Mouse (Mus musculus) urinary bladder, adult 2 months (tissue): ENCODE data around the gene Ptcra. TPM values are rescaled to one million over a fixed set of nuclear protein-coding genes. Genes with fewer than 3 reads are reported as not detected.
A peak's percentile ranks its signal among the peaks of the same experiment; 100 is the strongest.
"Not testable (repeated sequence)": the region's sequence is repeated elsewhere in the genome, so short reads cannot be mapped to it uniquely, and the experiment has no call there.

Experiments used
- DNase-seq: peaks from one replicate; pipeline ENCODE4 v3.0.0; 2022; ENCODE audit warnings: low spot score
- polyA plus RNA-seq: library from polyadenylated mRNA; depleted of rRNA; stranded (reverse); fragments of >200 nt; gene quantifications from 2 replicates; pipeline ENCODE4 v1.2.3, GENCODE M21; 2012

Gene Ptcra
- polyA plus RNA-seq, 1 experiment: 0.06 TPM

- no peak for DNase-seq
Measured at GRCm38 (mm10) chr17:46771616-46772015, 8.1 kb upstream of the Ptcra start.

GRCm38 (mm10) chr17:46771025-46771424, 7.5 kb upstream of the Ptcra start:
- no peak for DNase-seq

- DNase-seq: no peak
Measured at GRCm38 (mm10) chr17:46770546-46770945, 7.0 kb upstream of the Ptcra start.

GRCm38 (mm10) chr17:46767868-46768267, 4.4 kb upstream of the Ptcra start:
- DNase-seq: no peak

- not testable (repeated sequence) for DNase-seq
Measured at GRCm38 (mm10) chr17:46764916-46765315, 1.4 kb upstream of the Ptcra start.

GRCm38 (mm10) chr17:46758753-46759152, 4.8 kb downstream of the Ptcra start:
- no peak for DNase-seq

- peak; percentile 86 for DNase-seq
Measured at GRCm38 (mm10) chr17:46751794-46752556, 11.5 kb downstream of the Ptcra start, which contains the start of gene Cnpy3. Gene Cnpy3, minus strand, starts transcription at chr17:46752214.

GRCm38 (mm10) chr17:46751056-46751793, 12.3 kb downstream of the Ptcra start:
- no peak for DNase-seq

- DNase-seq: no peak
Measured at GRCm38 (mm10) chr17:46750580-46750979, 12.9 kb downstream of the Ptcra start.

GRCm38 (mm10) chr17:46749282-46749681, 14.2 kb downstream of the Ptcra start:
- no peak for DNase-seq

- DNase-seq: no peak
Measured at GRCm38 (mm10) chr17:46747806-46748205, 15.7 kb downstream of the Ptcra start.

- no peak for DNase-seq
Measured at GRCm38 (mm10) chr17:46747234-46747633, 16.3 kb downstream of the Ptcra start.

GRCm38 (mm10) chr17:46745506-46745905, 18.0 kb downstream of the Ptcra start:
- DNase-seq: no peak

GRCm38 (mm10) chr17:46742986-46743385, 20.5 kb downstream of the Ptcra start:
- DNase-seq: no peak

- no peak for DNase-seq
Measured at GRCm38 (mm10) chr17:46741305-46741704, 22.2 kb downstream of the Ptcra start.

- no peak for DNase-seq
Measured at GRCm38 (mm10) chr17:46736160-46736559, 27.4 kb downstream of the Ptcra start.

- DNase-seq: no peak
Measured at GRCm38 (mm10) chr17:46735287-46735686, 28.2 kb downstream of the Ptcra start.

- DNase-seq: no peak
Measured at GRCm38 (mm10) chr17:46734055-46734454, 29.5 kb downstream of the Ptcra start.

- no peak for DNase-seq
Measured at GRCm38 (mm10) chr17:46728904-46729318, 34.6 kb downstream of the Ptcra start, which contains the start of gene Gnmt. Gene Gnmt, minus strand, starts transcription at chr17:46729168.

- DNase-seq: no peak
Measured at GRCm38 (mm10) chr17:46728496-46728895, 35.0 kb downstream of the Ptcra start.

- no peak for DNase-seq
Measured at GRCm38 (mm10) chr17:46728021-46728420, 35.5 kb downstream of the Ptcra start.

- no peak for DNase-seq
Measured at GRCm38 (mm10) chr17:46727271-46727670, 36.2 kb downstream of the Ptcra start.
